In genomic region chr1:34579782-34580356, GRCm38 (mm10) we compare ENCODE assay signal across 9 mouse cellular contexts. TPM values are rescaled to one million over a fixed set of nuclear protein-coding genes. Genes with fewer than 3 reads are reported as not detected.
DNase-seq lines count a peak whose midpoint lies in the region; ATAC-seq and TF ChIP-seq lines count a peak whose summit lies in the region.
"Had no signal": no experiment of that assay in that cellular context is flagged by ENCODE, and none has a peak within 500 bp of the region (broad histone marks: within the 10 kb centered on the region; RNA-seq: fewer than 3 reads in every experiment).

No protein-coding gene starts in this region.

- no peaks in the 10 kb centered on the region for H3K4me1 ChIP-seq in kidney, postnatal 0 days (replicated peaks; ENCODE audit: insufficient read depth, low read length)
- peaks cover 18% of the 10 kb centered on the region for H3K4me1 ChIP-seq in hindbrain, postnatal 0 days (ENCODE audit: insufficient read depth, low read length)
- peaks cover 14% of the 10 kb centered on the region; the same call in 1 of the 2 replicates for H3K4me1 ChIP-seq in midbrain, embryonic 12.5 days
- no peaks in the 10 kb centered on the region for H3K4me1 ChIP-seq in heart, adult 2 months (ENCODE audit: control insufficient read depth, insufficient read depth, low read length)

- H3K4me3 ChIP-seq in kidney, postnatal 0 days (replicated peaks; ENCODE audit: low read depth, low read length) = peak overlapping the region; percentile 16; the same call in 1 of the 2 replicates
- H3K4me3 ChIP-seq in hindbrain, postnatal 0 days (ENCODE audit: low read length) = peak overlapping the region; percentile 52
- H3K4me3 ChIP-seq in midbrain, embryonic 12.5 days = peak overlapping the region; percentile 53
- no peak overlapping the region for H3K4me3 ChIP-seq in heart, adult 2 months

- no peak for DNase-seq in kidney, postnatal 0 days (ENCODE audit: low spot score)
- no peak for DNase-seq in kidney, postnatal 25 days
- DNase-seq in cerebellum, adult 9-11 months = peak; percentile 85
- DNase-seq in hindbrain, postnatal 0 days (ENCODE audit: low spot score) = peak; percentile 49
- DNase-seq in urinary bladder, postnatal 36 days (ENCODE audit: low spot score in 2 of 2) = no peak
- DNase-seq in frontal cortex, postnatal 14 days (ENCODE audit: low spot score in 2 of 2) = no peak
- DNase-seq in heart, adult 2 months = no peak

- H3K27me3 ChIP-seq in kidney, postnatal 0 days (ENCODE audit: insufficient read depth, low read length) = peaks cover 4% of the 10 kb centered on the region; the same call in 1 of the 2 replicates
- H3K27me3 ChIP-seq in hindbrain, postnatal 0 days (ENCODE audit: insufficient read depth, low read length) = no peaks in the 10 kb centered on the region; the same call in 1 of the 2 replicates
- peaks cover 38% of the 10 kb centered on the region for H3K27me3 ChIP-seq in midbrain, embryonic 12.5 days
- peaks cover 2% of the 10 kb centered on the region for H3K27me3 ChIP-seq in heart, adult 2 months (ENCODE audit: control insufficient read depth, insufficient read depth, low read length)

- no peak overlapping the region for H3K27ac ChIP-seq in kidney, postnatal 0 days
- peak overlapping the region; percentile 89 for H3K27ac ChIP-seq in hindbrain, postnatal 0 days
- H3K27ac ChIP-seq in midbrain, embryonic 12.5 days (replicated peaks) = peak overlapping the region; percentile 73
- H3K27ac ChIP-seq in heart, adult 2 months = no peak overlapping the region

- TF ChIP-seq POLR2A in heart, adult 2 months (IDR thresholded peaks at IDR 0.05; ENCODE audit: insufficient read depth, low read depth, low read length) = no peak

- H3K9ac ChIP-seq in kidney, postnatal 0 days (ENCODE audit: low read depth, low read length) = no peak overlapping the region
- peak overlapping the region; percentile 62 for H3K9ac ChIP-seq in hindbrain, postnatal 0 days (replicated peaks; ENCODE audit: low read length)
- H3K9ac ChIP-seq in midbrain, embryonic 12.5 days (replicated peaks) = peak overlapping the region; percentile 65
- no peak overlapping the region for H3K9ac ChIP-seq in heart, adult 2 months (ENCODE audit: low read depth, low read length)

- TF ChIP-seq EP300 in heart, adult 2 months (IDR thresholded peaks at IDR 0.05; ENCODE audit: insufficient read depth, low read depth, low read length) = no peak

- H3K79me2 ChIP-seq in heart, adult 2 months (replicated peaks; ENCODE audit: control insufficient read depth, insufficient read depth, low read length) = no peaks in the 10 kb centered on the region

- intact Hi-C loops in heart, adult 2 months (cut with DNase I) = no loop called here

- WGBS in kidney, postnatal 0 days = 1% methylated on average over 18 of the region's 18 CpGs
- 1% methylated on average over 18 of the region's 18 CpGs for WGBS in hindbrain, postnatal 0 days
- WGBS in midbrain, embryonic 12.5 days = 1% methylated on average over 18 of the region's 18 CpGs
- 2% methylated on average over 18 of the region's 18 CpGs for WGBS in heart, adult 2 months

- H3K9me3 ChIP-seq in kidney, postnatal 0 days (replicated peaks; ENCODE audit: low read length) = no peaks in the 10 kb centered on the region
- no peaks in the 10 kb centered on the region for H3K9me3 ChIP-seq in hindbrain, postnatal 0 days (ENCODE audit: low read length)
- H3K9me3 ChIP-seq in midbrain, embryonic 12.5 days = no peaks in the 10 kb centered on the region

- TF ChIP-seq CTCF in kidney, postnatal 0 days (IDR thresholded peaks at IDR 0.05; ENCODE audit: low read depth) = no peak; the same call in 1 of the 2 replicates
- TF ChIP-seq CTCF in hindbrain, postnatal 0 days (IDR thresholded peaks at IDR 0.05; ENCODE audit: low read depth) = peak; percentile 26; the same call in 1 of the 2 replicates
- no peak for TF ChIP-seq CTCF in heart, adult 2 months (IDR thresholded peaks at IDR 0.05)

- no peak; the same call in 1 of the 2 replicates for ATAC-seq in kidney, postnatal 0 days (replicated peaks; ENCODE audit: low FRiP score, low read depth)
- ATAC-seq in hindbrain, postnatal 0 days = peak; percentile 11
- peak; percentile 80 for ATAC-seq in midbrain, embryonic 12.5 days (ENCODE audit: low FRiP score, low read depth)

- no peaks in the 10 kb centered on the region for H3K36me3 ChIP-seq in kidney, postnatal 0 days (ENCODE audit: insufficient read depth, low read length)
- no peaks in the 10 kb centered on the region for H3K36me3 ChIP-seq in hindbrain, postnatal 0 days (ENCODE audit: insufficient read depth, low read length)
- no peaks in the 10 kb centered on the region for H3K36me3 ChIP-seq in midbrain, embryonic 12.5 days
- H3K36me3 ChIP-seq in heart, adult 2 months (ENCODE audit: control insufficient read depth, insufficient read depth, low read length) = no peaks in the 10 kb centered on the region

- peak overlapping the region; percentile 56 for H3K4me2 ChIP-seq in kidney, postnatal 0 days (ENCODE audit: low read length)
- H3K4me2 ChIP-seq in hindbrain, postnatal 0 days (ENCODE audit: low read depth, low read length) = peak overlapping the region; percentile 75
- H3K4me2 ChIP-seq in midbrain, embryonic 12.5 days (replicated peaks) = peak overlapping the region; percentile 78

RNA-seq across cellular contexts. Expression of gene Amer3, which starts 0.4 kb away (rescaled TPM):
- not detected in 2 replicates for polyA plus RNA-seq in kidney, postnatal 0 days (2015; fragmentation: Nextera tagmentation; extraction: Ambion mirVana)
- total RNA-seq in hindbrain, postnatal 0 days (2014; rRNA removed) = 51.5 and 55.3 TPM in 2 replicates
- 15.4 and 18.2 TPM in 2 replicates for polyA plus RNA-seq in hindbrain, postnatal 0 days (2015; fragmentation: Nextera tagmentation; extraction: Ambion mirVana)
- polyA plus RNA-seq in midbrain, embryonic 12.5 days (2016; fragmentation: Nextera tagmentation; extraction: Ambion mirVana) = 11.0 and 11.4 TPM in 2 replicates
- total RNA-seq in heart, adult 2 months (2021) = not detected
- 0.02 and 0.12 TPM in 2 replicates for polyA plus RNA-seq in heart, adult 2 months (2012; rRNA removed)

RNA-seq across cellular contexts. Expression of gene Prss40, which starts 19.1 kb away (rescaled TPM):
- not detected in 2 replicates for polyA plus RNA-seq in kidney, postnatal 0 days (2015; fragmentation: Nextera tagmentation; extraction: Ambion mirVana)
- not detected in 2 replicates for total RNA-seq in hindbrain, postnatal 0 days (2014; rRNA removed)
- polyA plus RNA-seq in hindbrain, postnatal 0 days (2015; fragmentation: Nextera tagmentation; extraction: Ambion mirVana) = 0.09 TPM in 1 of 2 replicates, not detected in the other
- polyA plus RNA-seq in midbrain, embryonic 12.5 days (2016; fragmentation: Nextera tagmentation; extraction: Ambion mirVana) = not detected in 2 replicates
- not detected for total RNA-seq in heart, adult 2 months (2021)
- polyA plus RNA-seq in heart, adult 2 months (2012; rRNA removed) = not detected in 2 replicates
- total RNA-seq: layer of hippocampus, postnatal 14 days had no signal

RNA-seq across cellular contexts. Expression of gene Cfc1, which starts 44.4 kb away (rescaled TPM):
- 0.13 and 0.14 TPM in 2 replicates for polyA plus RNA-seq in kidney, postnatal 0 days (2015; fragmentation: Nextera tagmentation; extraction: Ambion mirVana)
- total RNA-seq in hindbrain, postnatal 0 days (2014; rRNA removed) = 1.2 TPM in 1 of 2 replicates, not detected in the other
- 0.30 and 0.36 TPM in 2 replicates for polyA plus RNA-seq in hindbrain, postnatal 0 days (2015; fragmentation: Nextera tagmentation; extraction: Ambion mirVana)
- not detected in 2 replicates for polyA plus RNA-seq in midbrain, embryonic 12.5 days (2016; fragmentation: Nextera tagmentation; extraction: Ambion mirVana)
- total RNA-seq in heart, adult 2 months (2021) = not detected
- polyA plus RNA-seq in heart, adult 2 months (2012; rRNA removed) = not detected in 2 replicates
- total RNA-seq: layer of hippocampus, postnatal 14 days had no signal

Comparison
In these comparisons a context has a peak if more than half of its experiments do, and no peak if none do; other contexts are left out.
1. DNase-seq: peak in cerebellum, adult 9-11 months (single experiment) and hindbrain, postnatal 0 days (single experiment); none in kidney, postnatal 0 days (single experiment), kidney, postnatal 25 days (0 of 2), urinary bladder, postnatal 36 days (0 of 2), frontal cortex, postnatal 14 days (0 of 2) and heart, adult 2 months (0 of 2).
2. H3K27ac ChIP-seq: peak in hindbrain, postnatal 0 days (single experiment) and midbrain, embryonic 12.5 days (single experiment); none in kidney, postnatal 0 days (single experiment) and heart, adult 2 months (single experiment).
3. H3K9ac ChIP-seq: peak in hindbrain, postnatal 0 days (single experiment) and midbrain, embryonic 12.5 days (single experiment); none in kidney, postnatal 0 days (single experiment) and heart, adult 2 months (single experiment).
4. RNA of gene Amer3, which starts 0.4 kb away (polyA plus RNA-seq): 15.4 to 18.2 TPM in hindbrain, postnatal 0 days and 11.0 to 11.4 TPM in midbrain, embryonic 12.5 days; 0.02 to 0.12 TPM in heart, adult 2 months and not detected in kidney, postnatal 0 days; every median in the first group is over 10 times any median in the second.
5. Peak in every context shown above with its lines, with median percentiles within 50 percentile points of each other: H3K4me2 ChIP-seq.